Mouse (Mus musculus) CD4-positive naive resting alpha-beta T cell, adult 76 days (primary cell): ENCODE measurements around the gene Snrpb2. TPM values are rescaled to one million over a fixed set of nuclear protein-coding genes. Genes with fewer than 3 reads are reported as not detected.

Source experiments
- total RNA-seq: library from RNA; stranded (reverse); gene quantifications from one replicate; pipeline ENCODE4 v1.2.4, GENCODE M21; 2023

Snrpb2 gene
- total RNA-seq: 47.3 TPM

GRCm38 (mm10) chr2:143062812-143063792, at the start of gene Snrpb2:
Gene Snrpb2, plus strand, starts transcription at chr2:143063039.

GRCm38 (mm10) chr2:143078198-143078851, 15.5 kb downstream of the Snrpb2 start, which contains the start of gene Otor:
Gene Otor, plus strand, starts transcription at chr2:143078473.

Other genes with a start within 250 kb of the Snrpb2 start
- gene Kif16b, start 161.5 kb upstream of the Snrpb2 start, total RNA-seq: 27.9 TPM
- not detected for gene Otor, start 15.4 kb downstream of the Snrpb2 start, total RNA-seq